Mouse (Mus musculus) stomach, embryonic 14.5 days (tissue): Measurements from ENCODE around the gene Agbl2. TPM values are rescaled to one million over a fixed set of nuclear protein-coding genes. Genes with fewer than 3 reads are reported as not detected.
"Not testable (repeated sequence)": the region's sequence is repeated elsewhere in the genome, so short reads cannot be mapped to it uniquely, and the experiment has no call there.

Experiments
- ATAC-seq: fragments of 200-750 bp; cut with Nextera tagmentation; 2 replicates; pipeline ENCODE4 v1.8.0; 2017; ENCODE audit warnings: low read depth, moderate TSS enrichment; ENCODE audit not compliant: insufficient number of reproducible peaks, insufficient read depth, low FRiP score
- H3K27ac ChIP-seq: fragments of 300-500 bp; sonication (generic); 2 replicates; pipeline ENCODE4 v1.5.1; 2014; ENCODE audit warnings: mild to moderate bottlenecking, low read length, moderate library complexity, mixed read lengths
- H3K27me3 ChIP-seq: fragments of 300-500 bp; sonication (generic); 2 replicates; pipeline ENCODE4 v1.6.1; 2014; ENCODE audit warnings: low read length, control low read depth, mixed read lengths; ENCODE audit not compliant: control insufficient read depth, insufficient read depth
- H3K36me3 ChIP-seq: fragments of 300-500 bp; sonication (generic); 2 replicates; pipeline ENCODE4 v1.6.1; 2014; ENCODE audit warnings: mild to moderate bottlenecking, control low read depth, low read length, moderate library complexity, mixed read lengths; ENCODE audit not compliant: control insufficient read depth, insufficient read depth
- H3K4me1 ChIP-seq: fragments of 300-500 bp; sonication (generic); 2 replicates; pipeline ENCODE4 v1.6.1; 2014; ENCODE audit warnings: low read length, control low read depth, mixed read lengths; ENCODE audit not compliant: control insufficient read depth, insufficient read depth
- H3K4me2 ChIP-seq: fragments of 300-500 bp; sonication (generic); replicated peaks from 2 replicates; pipeline ENCODE4 v1.6.1; 2014; ENCODE audit warnings: low read depth, low read length, control low read depth
- H3K4me3 ChIP-seq: fragments of 300-500 bp; sonication (generic); 2 replicates; pipeline ENCODE4 v1.5.1; 2014; ENCODE audit warnings: low read depth, low read length, control low read depth
- H3K9ac ChIP-seq: fragments of 300-500 bp; sonication (generic); replicated peaks from 2 replicates; pipeline ENCODE4 v1.6.1; 2014; ENCODE audit warnings: low read depth, mild to moderate bottlenecking, control low read depth, low read length, moderate library complexity, mixed read lengths
- H3K9me3 ChIP-seq: fragments of 300-500 bp; sonication (generic); 2 replicates; pipeline ENCODE4 v1.6.1; 2016; ENCODE audit warnings: low read depth, low read length, control low read depth; ENCODE audit not compliant: control insufficient read depth
- WGBS: fragments of 180-500 bp; shearing (Covaris S2); extraction: QIAGEN DNeasy Blood & Tissue Kit; methylation state at CpG from one replicate; pipeline ENCODE4 v1.1.7; 2014; 5-methylcytosine and 5-hydroxymethylcytosine counted together
- polyA plus RNA-seq: library from polyadenylated mRNA; unstranded; fragments of >200 nt; fragmentation: Nextera tagmentation; extraction: Ambion mirVana; gene quantifications from 2 replicates; pipeline ENCODE4 v1.2.1, GENCODE M21; 2014

Agbl2 gene
- polyA plus RNA-seq, 1 experiment from 2014 or later = 0.68 TPM

DNA sequence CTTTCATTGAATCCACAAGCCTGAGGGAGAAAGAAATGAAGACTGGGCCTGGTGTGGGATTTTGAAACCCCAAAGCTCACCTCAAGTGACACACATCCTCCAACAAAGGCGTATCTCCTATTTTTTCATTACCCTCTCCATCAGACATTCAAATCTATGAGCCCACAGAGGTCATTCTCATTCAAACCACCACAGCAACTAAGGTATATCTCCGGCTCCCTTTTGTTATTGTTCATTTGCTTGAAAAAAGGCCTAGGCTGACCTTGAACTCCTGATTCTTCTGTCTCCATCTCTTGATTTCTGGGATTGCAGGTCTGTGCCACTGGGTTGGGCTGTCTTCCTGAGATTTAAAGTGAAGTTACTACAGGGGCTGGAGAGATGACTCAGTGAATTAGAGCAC, 40.5 kb downstream of the Agbl2 start:
- H3K27ac ChIP-seq = no peak overlapping the region
- WGBS = 89% methylated on average over 2 of the region's 2 CpGs
- no peaks in the 10 kb centered on the region for H3K4me1 ChIP-seq
- H3K36me3 ChIP-seq = no peaks in the 10 kb centered on the region
- no peaks in the 10 kb centered on the region for H3K9me3 ChIP-seq
- no peak overlapping the region for H3K4me2 ChIP-seq
- no peak overlapping the region for H3K9ac ChIP-seq
- H3K27me3 ChIP-seq = no peaks in the 10 kb centered on the region
- no peak for ATAC-seq
- no peak overlapping the region for H3K4me3 ChIP-seq

DNA sequence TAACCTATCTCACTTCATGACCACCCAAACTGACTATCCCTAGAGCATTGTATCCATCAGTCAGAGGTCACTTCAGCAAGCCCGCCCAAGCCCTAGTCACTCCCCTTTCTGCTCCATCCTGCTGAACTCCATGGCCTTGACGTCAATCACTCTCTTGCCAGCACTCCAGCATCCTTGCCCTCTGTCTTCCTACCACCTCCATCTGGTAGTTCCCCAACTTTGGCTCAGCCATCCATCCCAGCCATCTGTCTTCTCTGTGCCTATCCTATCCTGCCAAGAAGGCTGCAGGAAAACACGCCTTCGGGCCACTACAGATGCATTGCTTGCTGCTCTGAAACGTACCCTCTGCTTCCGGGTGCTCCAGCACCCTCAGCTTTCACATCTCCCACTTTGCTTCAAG, 41.3 kb downstream of the Agbl2 start:
- Histone ChIP-seq H3K4me1 (no peaks in the 10 kb centered on the region), H3K27me3 (no peaks in the 10 kb centered on the region), H3K4me2 (no peak overlapping the region), H3K27ac (no peak overlapping the region), H3K36me3 (no peaks in the 10 kb centered on the region), H3K9me3 (no peaks in the 10 kb centered on the region), H3K4me3 (no peak overlapping the region), H3K9ac (no peak overlapping the region)
- WGBS = 85% methylated on average over 6 of the region's 6 CpGs
- no peak for ATAC-seq

DNA sequence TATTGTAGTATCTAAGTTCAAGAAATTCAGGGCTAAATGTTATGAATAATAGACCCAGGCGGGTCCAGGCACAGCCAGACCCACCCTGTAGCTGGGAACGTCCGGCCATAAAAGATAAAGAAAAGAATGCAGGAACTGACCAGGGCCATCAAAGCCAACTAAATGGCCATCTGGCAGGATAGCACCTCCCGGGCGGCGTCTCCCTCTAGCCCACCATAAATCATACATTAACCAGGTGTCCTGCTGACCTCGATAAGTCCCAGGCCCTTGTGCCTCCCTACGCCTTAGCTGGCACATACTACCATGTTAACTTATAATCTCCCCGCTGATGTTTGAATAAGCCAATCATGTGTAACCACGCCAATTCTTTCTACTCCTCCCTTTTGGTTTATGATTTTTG, 42.0 kb downstream of the Agbl2 start:
- H3K9me3 ChIP-seq, H3K27me3 ChIP-seq, H3K9ac ChIP-seq, H3K36me3 ChIP-seq, H3K4me2 ChIP-seq, H3K4me3 ChIP-seq, ATAC-seq, H3K27ac ChIP-seq, H3K4me1 ChIP-seq: not testable (repeated sequence)
- WGBS = 59% methylated on average over 10 of the region's 10 CpGs

DNA sequence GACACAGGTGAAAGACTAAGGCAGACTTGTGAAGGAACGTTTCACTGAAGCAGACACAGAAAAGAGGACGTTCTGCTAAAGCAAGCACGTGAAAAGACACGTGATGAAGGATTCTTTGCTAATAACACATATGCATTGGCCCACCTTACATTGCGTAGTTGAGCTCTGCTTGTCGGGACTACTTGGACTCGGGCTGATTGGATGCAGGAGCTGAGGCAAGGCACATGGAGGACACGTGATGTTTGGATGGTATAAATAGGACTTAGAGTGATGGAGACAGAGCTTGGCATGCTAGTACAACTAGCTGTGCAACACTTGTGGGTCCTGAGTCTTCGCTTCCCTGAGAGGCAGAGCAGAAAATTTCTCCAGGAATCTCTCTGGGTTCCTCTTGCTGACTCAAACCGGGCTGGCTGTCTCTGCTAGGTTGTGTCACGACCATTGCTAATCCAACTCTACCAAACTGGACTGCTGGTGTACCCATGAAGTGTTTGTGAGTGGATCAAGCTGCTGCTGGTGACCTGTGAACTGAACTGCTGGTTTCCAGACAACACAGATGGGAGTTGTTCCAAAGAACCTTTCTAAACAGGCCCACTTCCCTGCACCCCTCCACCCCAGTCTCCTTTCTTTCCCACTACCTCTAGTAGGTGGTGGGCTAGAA, 43.1 kb downstream of the Agbl2 start:
- Histone ChIP-seq H3K4me3 (no peak overlapping the region), H3K9me3 (no peaks in the 10 kb centered on the region), H3K27me3 (no peaks in the 10 kb centered on the region), H3K9ac (no peak overlapping the region), H3K4me2 (no peak overlapping the region), H3K27ac (no peak overlapping the region), H3K36me3 (no peaks in the 10 kb centered on the region), H3K4me1 (no peaks in the 10 kb centered on the region)
- ATAC-seq = no peak
- 82% methylated on average over 11 of the region's 11 CpGs for WGBS

DNA sequence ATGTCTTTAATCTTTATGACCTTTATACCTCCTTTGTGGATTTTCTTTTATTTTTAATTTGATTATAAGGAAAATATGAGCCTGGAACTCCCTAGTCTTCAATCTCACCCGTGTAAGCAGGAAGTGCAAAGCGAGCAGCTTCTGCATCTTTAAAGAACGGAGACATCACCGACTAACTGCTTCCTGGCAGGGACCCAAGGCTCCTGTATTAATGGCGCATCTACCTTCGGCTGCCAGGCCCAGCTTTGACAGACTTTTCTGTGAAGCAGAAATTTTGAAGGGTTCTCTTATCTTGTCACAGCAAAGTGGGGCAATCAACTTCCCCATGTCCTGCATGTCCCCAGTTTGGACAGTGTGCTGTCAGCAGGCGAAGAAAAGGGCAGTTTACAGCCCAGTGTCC, 46.2 kb downstream of the Agbl2 start:
- Histone ChIP-seq H3K9me3 (no peaks in the 10 kb centered on the region), H3K4me2 (no peak overlapping the region), H3K4me3 (no peak overlapping the region), H3K27me3 (no peaks in the 10 kb centered on the region), H3K36me3 (no peaks in the 10 kb centered on the region), H3K4me1 (no peaks in the 10 kb centered on the region), H3K27ac (no peak overlapping the region), H3K9ac (no peak overlapping the region)
- no peak for ATAC-seq
- WGBS = 53% methylated on average over 7 of the region's 7 CpGs

DNA sequence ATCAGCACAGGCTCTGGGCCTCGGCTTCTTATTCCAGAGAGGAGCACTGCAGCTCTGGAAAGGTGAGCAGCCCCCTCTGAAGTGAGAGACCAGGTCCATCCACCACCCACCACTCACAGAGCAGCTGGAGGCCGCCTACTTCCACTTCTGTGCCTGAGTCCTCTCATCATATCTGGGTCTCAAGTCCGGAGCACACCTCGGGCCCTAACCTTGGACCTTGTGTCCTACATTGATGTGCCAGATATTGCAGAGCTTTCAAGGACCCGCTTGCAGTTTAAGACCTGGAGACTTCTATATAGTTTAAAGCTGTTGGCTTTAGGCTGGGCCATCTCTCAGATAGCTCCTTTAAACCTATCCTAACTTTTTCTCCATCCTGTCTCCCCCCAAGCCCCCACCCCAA, 51.0 kb downstream of the Agbl2 start:
- WGBS = 81% methylated on average over 5 of the region's 5 CpGs
- H3K4me1 ChIP-seq = no peaks in the 10 kb centered on the region
- H3K27me3 ChIP-seq = no peaks in the 10 kb centered on the region
- H3K9ac ChIP-seq = no peak overlapping the region
- no peak overlapping the region for H3K27ac ChIP-seq
- ATAC-seq = no peak
- no peak overlapping the region for H3K4me2 ChIP-seq
- no peaks in the 10 kb centered on the region for H3K36me3 ChIP-seq
- H3K9me3 ChIP-seq = no peaks in the 10 kb centered on the region
- H3K4me3 ChIP-seq = no peak overlapping the region

DNA sequence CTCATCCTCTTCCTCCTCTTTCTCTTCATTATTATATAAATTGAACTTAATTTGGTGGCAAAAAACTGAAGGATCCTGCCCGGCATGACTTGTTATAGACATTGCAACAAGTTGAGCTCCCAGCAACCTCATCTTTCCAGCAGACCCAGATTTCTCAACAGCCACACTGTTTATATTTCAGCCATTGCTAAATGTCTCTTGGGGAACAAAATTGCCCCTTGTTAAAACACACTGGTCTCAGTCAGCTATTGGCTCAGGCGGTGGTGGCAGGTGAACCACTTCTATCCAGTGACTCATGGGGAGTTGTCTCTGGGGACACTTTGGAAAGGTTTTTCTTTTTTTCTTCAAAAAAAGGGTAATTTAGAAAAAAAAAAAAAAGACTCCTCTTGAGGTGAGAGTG, 56.1 kb downstream of the Agbl2 start:
- ATAC-seq = no peak
- Histone ChIP-seq H3K4me3 (no peak overlapping the region), H3K27ac (no peak overlapping the region), H3K27me3 (no peaks in the 10 kb centered on the region), H3K9ac (no peak overlapping the region), H3K36me3 (no peaks in the 10 kb centered on the region), H3K4me1 (no peaks in the 10 kb centered on the region), H3K9me3 (no peaks in the 10 kb centered on the region), H3K4me2 (no peak overlapping the region)
- 76% methylated on average over 2 of the region's 2 CpGs for WGBS

DNA sequence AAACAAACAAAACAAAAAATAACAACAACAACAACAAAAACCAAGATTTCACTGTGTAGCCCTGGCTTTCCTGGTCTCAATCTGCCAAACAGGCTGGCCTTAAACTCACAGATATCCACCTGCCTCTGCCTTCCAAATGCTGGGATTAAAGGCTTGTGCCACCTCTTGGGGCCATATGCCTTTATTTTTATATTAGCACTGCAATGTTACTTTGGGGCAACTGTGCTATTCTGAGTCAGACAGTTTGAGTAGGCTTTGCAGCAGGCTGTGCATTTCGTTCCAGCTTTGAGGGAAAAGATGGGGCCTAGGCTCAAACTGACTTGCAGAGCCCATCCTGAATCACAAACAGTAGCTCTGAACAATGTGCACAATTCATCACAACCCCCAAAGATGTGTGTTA, 61.1 kb downstream of the Agbl2 start:
- WGBS = 59% methylated on average over 1 of the region's 1 CpGs
- Histone ChIP-seq H3K9me3 (no peaks in the 10 kb centered on the region), H3K36me3 (no peaks in the 10 kb centered on the region), H3K27ac (no peak overlapping the region), H3K27me3 (no peaks in the 10 kb centered on the region), H3K4me1 (0 out of 2 replicates have a peak, but pooled peaks cover 6% of the 10 kb centered on the region), H3K4me2 (no peak overlapping the region), H3K9ac (no peak overlapping the region), H3K4me3 (no peak overlapping the region)
- ATAC-seq = no peak

DNA sequence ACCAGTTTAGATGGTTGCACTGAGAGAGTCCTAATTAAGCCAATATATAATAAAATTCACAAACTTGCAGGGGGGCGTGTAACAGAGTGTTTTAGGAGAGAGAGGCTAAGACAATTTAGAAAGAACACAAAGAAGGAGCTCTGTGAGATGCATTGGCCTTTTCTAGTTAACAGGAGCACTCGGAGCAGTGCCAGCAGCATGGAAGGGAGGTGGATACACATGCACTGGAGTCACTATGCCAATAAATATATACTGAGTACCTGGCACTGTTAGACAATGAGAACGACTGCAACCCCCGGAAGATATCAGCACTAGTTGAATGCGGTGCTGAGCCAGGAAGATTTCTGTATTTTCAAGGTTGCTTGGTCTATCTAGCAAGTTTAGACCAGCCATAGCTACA, 61.7 kb downstream of the Agbl2 start:
- H3K4me3 ChIP-seq = no peak overlapping the region
- no peaks in the 10 kb centered on the region for H3K36me3 ChIP-seq
- 81% methylated on average over 5 of the region's 5 CpGs for WGBS
- no peak overlapping the region for H3K27ac ChIP-seq
- no peaks in the 10 kb centered on the region for H3K9me3 ChIP-seq
- H3K4me1 ChIP-seq = 0 out of 2 replicates have a peak, but pooled peaks cover 6% of the 10 kb centered on the region
- H3K9ac ChIP-seq = no peak overlapping the region
- ATAC-seq = no peak
- no peaks in the 10 kb centered on the region for H3K27me3 ChIP-seq
- no peak overlapping the region for H3K4me2 ChIP-seq
